Mouse (Mus musculus) liver, adult 2 months (tissue): ENCODE measurements around the gene Scrt2.

Experiments
- CTCF ChIP-seq: fragments of 200-500 bp; IDR thresholded peaks from 2 replicates; pipeline ENCODE4 v1.5.1; 2011; ENCODE audit warnings: low read depth, low read length, control low read depth
- POLR2A ChIP-seq: fragments of 200-500 bp; IDR thresholded peaks from 2 replicates; pipeline ENCODE4 v1.6.1; 2011; ENCODE audit warnings: low read length, control low read depth; ENCODE audit not compliant: insufficient read depth; ENCODE audit errors: extremely low read depth

DNA sequence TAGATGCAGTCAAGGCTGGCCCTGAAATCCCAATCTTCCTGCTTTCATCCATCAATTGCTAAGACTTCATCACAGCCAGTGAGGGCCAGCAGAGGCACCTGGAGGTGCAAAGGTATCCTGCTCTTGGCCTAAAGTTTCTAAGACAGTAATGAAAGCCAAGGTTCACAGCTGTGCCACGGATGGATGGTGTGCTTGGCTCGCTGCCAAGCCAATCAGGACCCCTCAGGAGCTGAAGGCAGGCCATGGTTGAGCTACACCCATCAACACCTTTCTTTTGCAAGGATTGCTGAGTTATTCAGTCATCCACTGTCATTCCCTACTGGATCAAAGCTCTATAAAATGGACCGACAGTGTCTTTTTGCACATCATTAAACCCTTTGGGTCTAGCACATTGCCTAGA is 18.2 kb downstream of the Scrt2 start:
- TF ChIP-seq CTCF: no peak
- TF ChIP-seq POLR2A: no peak
